Mouse (Mus musculus): ENCODE measurements around the gene Aftph. TPM values are rescaled to one million over a fixed set of nuclear protein-coding genes. Genes with fewer than 3 reads are reported as not detected.

Gene Aftph
- polyA plus RNA-seq, 1 experiment, result 34.8 TPM

DNA sequence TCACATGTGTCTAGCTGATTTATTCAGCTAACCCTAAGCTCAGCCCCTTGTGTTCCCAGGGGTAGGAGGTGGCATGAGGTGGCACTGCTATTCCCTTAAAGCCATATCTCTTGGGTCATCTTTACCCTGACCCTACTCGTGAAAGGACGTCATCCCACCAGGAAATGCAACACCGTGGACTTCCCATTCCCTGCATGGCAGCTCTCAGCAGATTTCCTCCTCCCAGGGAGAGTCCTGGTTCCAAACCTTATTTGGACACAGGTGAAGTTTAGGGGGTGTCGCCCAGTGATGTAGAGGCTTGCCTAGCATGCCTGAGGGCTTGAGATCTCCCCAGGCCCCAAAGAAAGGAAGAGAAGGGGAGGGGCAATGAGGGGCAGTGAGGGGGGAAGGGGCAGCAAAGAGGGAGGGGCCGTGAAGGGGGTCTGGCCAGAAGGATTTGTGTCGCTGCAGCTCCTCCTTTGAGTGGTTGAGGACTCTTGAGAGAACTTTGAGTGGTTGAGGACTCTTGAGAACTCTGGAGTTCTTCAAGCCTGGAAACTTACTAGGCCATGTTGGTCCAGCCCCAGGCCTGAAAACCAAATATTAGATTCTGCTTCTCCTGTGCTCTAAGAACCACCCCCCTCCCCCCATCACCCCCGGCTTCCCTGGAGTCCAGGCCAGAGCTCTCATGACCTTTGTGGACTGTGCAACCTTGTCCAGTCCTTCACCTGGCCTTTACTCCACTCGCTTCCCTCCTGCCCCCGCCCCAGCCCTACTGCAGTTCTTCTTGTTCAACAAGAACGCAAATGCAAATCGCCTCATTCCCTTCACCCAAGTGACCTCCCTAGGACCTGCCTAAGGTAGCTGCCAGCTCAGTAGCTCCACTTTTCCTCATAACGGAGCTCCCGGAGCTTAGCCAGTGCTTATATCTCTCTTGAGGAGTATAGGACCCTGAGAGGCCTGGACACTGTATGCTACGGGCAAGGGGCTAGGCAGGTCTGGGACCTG is 81.0 kb downstream of the Aftph start:
- Histone ChIP-seq H3K4me3 (ENCODE audit: low read depth, low read length) (no peak overlapping the region), H3K27me3 (ENCODE audit: control insufficient read depth, insufficient read depth, low read length, poor library complexity, severe bottlenecking) (no peaks in the 10 kb centered on the region), H3K27ac (ENCODE audit: insufficient read depth, low read length) (peak overlapping the region; percentile 10), H3K4me1 (ENCODE audit: control insufficient read depth, insufficient read depth, low read length) (peaks cover 10% of the 10 kb centered on the region), H3K9ac (ENCODE audit: low read depth, poor library complexity, severe bottlenecking) (no peak overlapping the region), H3K9me3 (replicated peaks; ENCODE audit: control insufficient read depth, insufficient read depth, low read length, poor library complexity, severe bottlenecking) (no peaks in the 10 kb centered on the region), H3K36me3 (ENCODE audit: control insufficient read depth, insufficient read depth, low read length, poor library complexity, severe bottlenecking) (no peaks in the 10 kb centered on the region)
- TF ChIP-seq EP300 (IDR thresholded peaks at IDR 0.05; ENCODE audit: insufficient read depth, low read depth, low read length), result peak; percentile 73; the same call in 1 of the 2 replicates
- no peak for TF ChIP-seq POLR2A (IDR thresholded peaks at IDR 0.05; ENCODE audit: insufficient read depth, low read length)
- TF ChIP-seq CTCF (IDR thresholded peaks at IDR 0.05; ENCODE audit: low read depth, low read length), result no peak

DNA sequence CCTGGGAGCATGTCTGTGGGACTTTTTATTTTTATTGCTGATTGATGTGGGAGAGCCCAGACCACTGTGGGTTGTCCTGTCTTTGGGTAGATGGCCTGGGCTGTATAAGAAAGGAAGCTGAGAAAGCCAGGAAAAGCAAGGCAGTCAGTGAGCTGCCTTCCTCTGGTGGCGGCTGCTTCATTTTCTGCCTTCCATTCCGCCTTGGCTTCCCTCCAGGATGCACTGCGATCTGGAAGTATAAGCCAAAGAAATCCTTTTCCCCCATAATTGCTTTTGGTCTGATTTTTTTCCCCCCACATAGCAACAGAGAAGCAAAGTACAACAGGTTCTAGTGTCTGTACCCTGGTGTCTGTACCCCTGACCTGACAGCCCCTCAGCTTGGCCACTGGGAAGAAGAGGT is 82.3 kb downstream of the Aftph start:
- Histone ChIP-seq H3K4me3 (ENCODE audit: low read depth, low read length) (no peak overlapping the region), H3K27ac (ENCODE audit: insufficient read depth, low read length) (no peak overlapping the region), H3K9ac (ENCODE audit: low read depth, poor library complexity, severe bottlenecking) (no peak overlapping the region), H3K4me1 (ENCODE audit: control insufficient read depth, insufficient read depth, low read length) (peaks cover 10% of the 10 kb centered on the region), H3K27me3 (ENCODE audit: control insufficient read depth, insufficient read depth, low read length, poor library complexity, severe bottlenecking) (no peaks in the 10 kb centered on the region), H3K36me3 (ENCODE audit: control insufficient read depth, insufficient read depth, low read length, poor library complexity, severe bottlenecking) (no peaks in the 10 kb centered on the region), H3K9me3 (replicated peaks; ENCODE audit: control insufficient read depth, insufficient read depth, low read length, poor library complexity, severe bottlenecking) (no peaks in the 10 kb centered on the region)
- TF ChIP-seq CTCF (IDR thresholded peaks at IDR 0.05; ENCODE audit: low read depth, low read length) (no peak), EP300 (IDR thresholded peaks at IDR 0.05; ENCODE audit: insufficient read depth, low read depth, low read length) (no peak)

DNA sequence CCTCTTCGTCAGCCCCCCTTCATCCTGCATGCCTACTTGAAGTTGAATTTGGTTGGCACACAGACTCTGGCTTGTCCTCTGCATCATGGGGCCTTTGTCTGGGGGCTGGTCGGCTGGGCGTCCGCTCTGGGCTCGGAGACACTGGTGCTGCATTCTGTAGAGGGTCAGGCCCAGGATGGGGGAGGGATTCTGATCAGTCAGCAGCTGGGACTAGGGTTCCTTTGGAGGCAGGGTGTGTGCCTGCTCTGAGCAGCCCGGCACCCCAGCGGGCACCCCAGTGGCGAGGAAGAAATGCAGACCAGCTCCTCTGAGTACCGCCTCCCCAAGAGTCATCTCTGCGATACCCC is 84.7 kb downstream of the Aftph start:
- H3K4me1 ChIP-seq (ENCODE audit: control insufficient read depth, insufficient read depth, low read length), result peaks cover 4% of the 10 kb centered on the region
- H3K9me3 ChIP-seq (replicated peaks; ENCODE audit: control insufficient read depth, insufficient read depth, low read length, poor library complexity, severe bottlenecking), result no peaks in the 10 kb centered on the region
- H3K27ac ChIP-seq (ENCODE audit: insufficient read depth, low read length), result 0 out of 2 replicates have a peak overlapping the region, but pooled peaks have one; percentile 8
- no peak for TF ChIP-seq EP300 (IDR thresholded peaks at IDR 0.05; ENCODE audit: insufficient read depth, low read depth, low read length)
- no peak for TF ChIP-seq POLR2A (IDR thresholded peaks at IDR 0.05; ENCODE audit: insufficient read depth, low read length)
- no peak for TF ChIP-seq CTCF (IDR thresholded peaks at IDR 0.05; ENCODE audit: low read depth, low read length)
- H3K36me3 ChIP-seq (ENCODE audit: control insufficient read depth, insufficient read depth, low read length, poor library complexity, severe bottlenecking), result no peaks in the 10 kb centered on the region; the same call in 1 of the 2 replicates
- peak overlapping the region; percentile 8 for H3K9ac ChIP-seq (ENCODE audit: low read depth, poor library complexity, severe bottlenecking)
- no peaks in the 10 kb centered on the region for H3K27me3 ChIP-seq (ENCODE audit: control insufficient read depth, insufficient read depth, low read length, poor library complexity, severe bottlenecking)
- H3K4me3 ChIP-seq (ENCODE audit: low read depth, low read length), result peak overlapping the region; percentile 43

GRCm38 (mm10) chr11:20655795-20656710 is 85.3 kb downstream of the Aftph start:
- no peaks in the 10 kb centered on the region for H3K9me3 ChIP-seq (replicated peaks; ENCODE audit: control insufficient read depth, insufficient read depth, low read length, poor library complexity, severe bottlenecking)
- peak overlapping the region; percentile 43 for H3K4me3 ChIP-seq (ENCODE audit: low read depth, low read length)
- TF ChIP-seq POLR2A (IDR thresholded peaks at IDR 0.05; ENCODE audit: insufficient read depth, low read length) (no peak), EP300 (IDR thresholded peaks at IDR 0.05; ENCODE audit: insufficient read depth, low read depth, low read length) (peak; percentile 68; the same call in 1 of the 2 replicates)
- H3K27ac ChIP-seq (ENCODE audit: insufficient read depth, low read length), result peak overlapping the region; percentile 3; the same call in 1 of the 2 replicates
- peaks cover 4% of the 10 kb centered on the region for H3K4me1 ChIP-seq (ENCODE audit: control insufficient read depth, insufficient read depth, low read length)
- H3K27me3 ChIP-seq (ENCODE audit: control insufficient read depth, insufficient read depth, low read length, poor library complexity, severe bottlenecking), result no peaks in the 10 kb centered on the region
- H3K9ac ChIP-seq (ENCODE audit: low read depth, poor library complexity, severe bottlenecking), result peak overlapping the region; percentile 8
- H3K36me3 ChIP-seq (ENCODE audit: control insufficient read depth, insufficient read depth, low read length, poor library complexity, severe bottlenecking), result no peaks in the 10 kb centered on the region; the same call in 1 of the 2 replicates

GRCm38 (mm10) chr11:20651166-20651565 is 90.2 kb downstream of the Aftph start:
- peaks cover 2% of the 10 kb centered on the region for H3K4me1 ChIP-seq (ENCODE audit: control insufficient read depth, insufficient read depth, low read length)
- H3K27ac ChIP-seq (ENCODE audit: insufficient read depth, low read length), result no peak overlapping the region
- no peak overlapping the region for H3K4me3 ChIP-seq (ENCODE audit: low read depth, low read length)
- no peak overlapping the region for H3K9ac ChIP-seq (ENCODE audit: low read depth, poor library complexity, severe bottlenecking)
- no peaks in the 10 kb centered on the region for H3K27me3 ChIP-seq (ENCODE audit: control insufficient read depth, insufficient read depth, low read length, poor library complexity, severe bottlenecking)
- TF ChIP-seq POLR2A (IDR thresholded peaks at IDR 0.05; ENCODE audit: insufficient read depth, low read length), result no peak
- TF ChIP-seq EP300 (IDR thresholded peaks at IDR 0.05; ENCODE audit: insufficient read depth, low read depth, low read length), result no peak
- no peak for TF ChIP-seq CTCF (IDR thresholded peaks at IDR 0.05; ENCODE audit: low read depth, low read length)
- H3K36me3 ChIP-seq (ENCODE audit: control insufficient read depth, insufficient read depth, low read length, poor library complexity, severe bottlenecking), result no peaks in the 10 kb centered on the region; the same call in 1 of the 2 replicates
- no peaks in the 10 kb centered on the region for H3K9me3 ChIP-seq (replicated peaks; ENCODE audit: control insufficient read depth, insufficient read depth, low read length, poor library complexity, severe bottlenecking)

Measured in ES-Bruce4 (cell line).